Mouse (Mus musculus) liver, postnatal 0 days (tissue): ENCODE data around the gene Plekhh1.

Source experiments
- CTCF ChIP-seq: sonication (generic); IDR thresholded peaks from 2 replicates; pipeline ENCODE4 v1.5.1; 2016; ENCODE audit warnings: antibody characterized with exemption, low read depth
- EP300 ChIP-seq: IDR thresholded peaks from 2 replicates; pipeline ENCODE4 v1.6.1; 2016; ENCODE audit warnings: antibody characterized with exemption, low read depth, mild to moderate bottlenecking

DNA sequence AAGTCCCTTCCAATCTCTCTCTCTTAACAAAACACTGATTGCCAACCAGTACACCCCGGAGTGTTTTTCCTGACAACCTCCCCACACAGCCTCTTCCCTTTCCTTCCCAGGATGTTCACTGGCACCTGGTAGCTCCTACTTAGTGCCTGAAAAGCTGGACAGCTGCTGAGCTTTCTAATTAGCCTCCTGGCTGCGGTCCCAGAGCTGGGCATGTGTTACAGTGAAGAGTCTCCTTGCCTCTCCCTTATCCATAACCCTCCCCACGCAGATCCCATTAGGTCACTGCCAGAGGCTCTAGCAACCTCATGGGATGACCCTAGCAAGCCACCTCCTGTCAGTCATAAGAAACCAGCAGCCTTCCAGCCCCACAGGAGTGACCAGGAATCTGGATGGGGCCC, 44.9 kb upstream of the Plekhh1 start:
- TF ChIP-seq CTCF (no peak), EP300 (no peak)
